Mouse (Mus musculus) limb, embryonic 14.5 days (tissue): Measurements from ENCODE around the gene Spn. TPM values are rescaled to one million over a fixed set of nuclear protein-coding genes. Genes with fewer than 3 reads are reported as not detected.

Source experiments
- ATAC-seq: fragments of 200-750 bp; cut with Nextera tagmentation; 2 replicates; pipeline ENCODE4 v1.8.0; 2017; ENCODE audit warnings: low read depth, moderate number of reproducible peaks, moderate TSS enrichment; ENCODE audit not compliant: low FRiP score
- DNase-seq: peaks from one replicate; pipeline ENCODE4 v3.0.0-alpha.2; 2015; ENCODE audit warnings: low spot score
- H3K27ac ChIP-seq: fragments of 300-500 bp; sonication (generic); replicated peaks from 2 replicates; pipeline ENCODE4 v1.5.1; 2014; ENCODE audit warnings: low read depth, mild to moderate bottlenecking, low read length, moderate library complexity, mixed read lengths
- H3K27me3 ChIP-seq: fragments of 300-500 bp; sonication (generic); 2 replicates; pipeline ENCODE4 v1.6.1; 2014; ENCODE audit warnings: low read length, mixed read lengths; ENCODE audit not compliant: control insufficient read depth, insufficient read depth
- H3K36me3 ChIP-seq: fragments of 300-500 bp; sonication (generic); 2 replicates; pipeline ENCODE4 v1.6.1; 2014; ENCODE audit warnings: mild to moderate bottlenecking, low read length, moderate library complexity, mixed read lengths; ENCODE audit not compliant: control insufficient read depth, insufficient read depth
- H3K4me1 ChIP-seq: fragments of 300-500 bp; sonication (generic); 2 replicates; pipeline ENCODE4 v1.6.1; 2014; ENCODE audit warnings: antibody characterized with exemption, low read length, mixed read lengths; ENCODE audit not compliant: control insufficient read depth, insufficient read depth
- H3K4me2 ChIP-seq: fragments of 300-500 bp; sonication (generic); replicated peaks from 2 replicates; pipeline ENCODE4 v1.6.1; 2014; ENCODE audit warnings: low read depth, mild to moderate bottlenecking, low read length, moderate library complexity; ENCODE audit not compliant: severe bottlenecking
- H3K4me3 ChIP-seq: fragments of 300-500 bp; sonication (generic); replicated peaks from 2 replicates; pipeline ENCODE4 v1.5.1; 2014; ENCODE audit warnings: low read length
- H3K9ac ChIP-seq: fragments of 300-500 bp; sonication (generic); 2 replicates; pipeline ENCODE4 v1.6.1; 2014; ENCODE audit warnings: mild to moderate bottlenecking, low read depth, low read length, moderate library complexity; ENCODE audit not compliant: severe bottlenecking
- H3K9me3 ChIP-seq: fragments of 300-500 bp; sonication (generic); 2 replicates; pipeline ENCODE4 v1.6.1; 2016; ENCODE audit warnings: low read length; ENCODE audit not compliant: control insufficient read depth
- POLR2A ChIP-seq: fragments of 200-500 bp; IDR thresholded peaks from 2 replicates; pipeline ENCODE4 v1.8.0; 2012; ENCODE audit warnings: inconsistent platforms, mild to moderate bottlenecking, moderate library complexity, borderline replicate concordance; ENCODE audit not compliant: insufficient read depth, insufficient read length; ENCODE audit errors: extremely low read depth
- WGBS: fragments of 180-500 bp; shearing (Covaris S2); extraction: QIAGEN DNeasy Blood & Tissue Kit; methylation state at CpG from one replicate; pipeline ENCODE4 v1.1.7; 2014; 5-methylcytosine and 5-hydroxymethylcytosine counted together
- polyA plus RNA-seq, 2 experiments: library from polyadenylated mRNA; depleted of rRNA in 1 of 2; stranded (reverse) in 1 of 2; unstranded in 1 of 2; fragments of >200 nt; fragmentation: Nextera tagmentation in 1 of 2; extraction: Ambion mirVana in 1 of 2; gene quantifications; 2 replicates each; pipeline versions ENCODE4 v1.2.1 to v1.2.3; 2012 to 2014

The Spn gene
- polyA plus RNA-seq, 2 experiments = 0.37 to 0.73 TPM

- H3K27ac ChIP-seq = no peak overlapping the region
- DNase-seq (no peak), ATAC-seq (no peak)
- no peaks in the 10 kb centered on the region for H3K4me1 ChIP-seq
- no peaks in the 10 kb centered on the region for H3K27me3 ChIP-seq
- no peak overlapping the region for H3K9ac ChIP-seq
- no peak overlapping the region for H3K4me2 ChIP-seq
- WGBS = 84% methylated on average over 12 of the region's 12 CpGs
- H3K9me3 ChIP-seq = no peaks in the 10 kb centered on the region
- no peaks in the 10 kb centered on the region for H3K36me3 ChIP-seq
- no peak overlapping the region for H3K4me3 ChIP-seq
- no peak for TF ChIP-seq POLR2A
These were observed 28.2 kb upstream of the Spn start for GRCm38 (mm10) chr7:127165607-127166493.

GRCm38 (mm10) chr7:127164002-127164401 lies 26.4 kb upstream of the Spn start:
- no peak overlapping the region for H3K27ac ChIP-seq
- no peak overlapping the region for H3K4me3 ChIP-seq
- no peak overlapping the region for H3K4me2 ChIP-seq
- no peaks in the 10 kb centered on the region for H3K27me3 ChIP-seq
- H3K9ac ChIP-seq = no peak overlapping the region
- no peak for ATAC-seq
- H3K36me3 ChIP-seq = no peaks in the 10 kb centered on the region
- no peaks in the 10 kb centered on the region for H3K4me1 ChIP-seq
- no peak for DNase-seq
- 86% methylated on average over 4 of the region's 4 CpGs for WGBS
- no peaks in the 10 kb centered on the region for H3K9me3 ChIP-seq
- TF ChIP-seq POLR2A = no peak

- Histone ChIP-seq H3K36me3 (no peaks in the 10 kb centered on the region), H3K9me3 (no peaks in the 10 kb centered on the region), H3K27me3 (no peaks in the 10 kb centered on the region), H3K4me2 (no peak overlapping the region), H3K27ac (no peak overlapping the region), H3K4me3 (no peak overlapping the region), H3K4me1 (no peaks in the 10 kb centered on the region), H3K9ac (no peak overlapping the region)
- 79% methylated on average over 5 of the region's 5 CpGs for WGBS
- TF ChIP-seq POLR2A = no peak
- DNase-seq = no peak
- no peak for ATAC-seq
These were observed 24.9 kb upstream of the Spn start for GRCm38 (mm10) chr7:127162546-127162945.

GRCm38 (mm10) chr7:127157548-127157947 lies 19.9 kb upstream of the Spn start:
- no peak for DNase-seq
- Histone ChIP-seq H3K27ac (no peak overlapping the region), H3K4me1 (no peaks in the 10 kb centered on the region), H3K27me3 (no peaks in the 10 kb centered on the region), H3K36me3 (no peaks in the 10 kb centered on the region), H3K4me3 (no peak overlapping the region), H3K9me3 (no peaks in the 10 kb centered on the region), H3K4me2 (no peak overlapping the region), H3K9ac (no peak overlapping the region)
- no peak for ATAC-seq
- WGBS = 79% methylated on average over 4 of the region's 4 CpGs
- no peak for TF ChIP-seq POLR2A

- Histone ChIP-seq H3K9ac (no peak overlapping the region), H3K4me1 (no peaks in the 10 kb centered on the region), H3K27ac (no peak overlapping the region), H3K4me3 (no peak overlapping the region), H3K27me3 (no peaks in the 10 kb centered on the region), H3K9me3 (no peaks in the 10 kb centered on the region), H3K4me2 (no peak overlapping the region), H3K36me3 (no peaks in the 10 kb centered on the region)
- ATAC-seq = no peak
- TF ChIP-seq POLR2A = no peak
- DNase-seq = no peak
- 89% methylated on average over 3 of the region's 3 CpGs for WGBS
These were observed 15.9 kb upstream of the Spn start for GRCm38 (mm10) chr7:127153477-127153876.
